Mouse (Mus musculus) C2C12 (cell line): ENCODE results near the gene C2cd6. TPM values are rescaled to one million over a fixed set of nuclear protein-coding genes. Genes with fewer than 3 reads are reported as not detected.

Experiments
- H3K27me3 ChIP-seq: one replicate; pipeline ENCODE4 v1.6.1; 2011; ENCODE audit not compliant: control insufficient read depth, insufficient read depth, insufficient read length
- H3K36me3 ChIP-seq: one replicate; pipeline ENCODE4 v1.6.1; 2011; ENCODE audit not compliant: control insufficient read depth, insufficient read depth
- H3K4me3 ChIP-seq: one replicate; pipeline ENCODE4 v1.5.1; 2011; ENCODE audit warnings: mild to moderate bottlenecking, control low read depth; ENCODE audit not compliant: poor library complexity, insufficient read depth, severe bottlenecking
- H3K79me2 ChIP-seq: one replicate; pipeline ENCODE4 v1.6.1; 2011; ENCODE audit not compliant: control insufficient read depth, insufficient read depth
- H3K79me3 ChIP-seq: one replicate; pipeline ENCODE4 v1.6.1; 2011; ENCODE audit warnings: low read depth, control low read depth
- H3ac ChIP-seq: one replicate; pipeline ENCODE3; 2011; ENCODE audit warnings: low read depth; ENCODE audit not compliant: control insufficient read depth, insufficient read length
- CEBPB ChIP-seq: IDR thresholded peaks from one replicate; pipeline ENCODE4 v1.6.1; 2011; ENCODE audit warnings: low read depth, mild to moderate bottlenecking, control low read depth, moderate library complexity
- CTCF ChIP-seq: IDR thresholded peaks from one replicate; pipeline ENCODE4 v1.5.1; 2011; ENCODE audit not compliant: control insufficient read depth, insufficient read depth, insufficient read length
- FOSL1 ChIP-seq: IDR thresholded peaks from one replicate; pipeline ENCODE4 v1.8.0; 2011; ENCODE audit warnings: mild to moderate bottlenecking, low read length; ENCODE audit not compliant: poor library complexity, insufficient read depth, severe bottlenecking
- MAX ChIP-seq: IDR thresholded peaks from one replicate; pipeline ENCODE4 v1.6.1; 2011; ENCODE audit warnings: mild to moderate bottlenecking, control low read depth
- MYOD1 ChIP-seq: IDR thresholded peaks from one replicate; pipeline ENCODE4 v1.6.1; 2011; ENCODE audit warnings: low read depth; ENCODE audit not compliant: control insufficient read depth, insufficient read length
- MYOG ChIP-seq: IDR thresholded peaks from one replicate; pipeline ENCODE4 v1.6.1; 2011; ENCODE audit not compliant: control insufficient read depth, insufficient read length; ENCODE audit errors: extremely low read depth
- USF1 ChIP-seq: IDR thresholded peaks from one replicate; pipeline ENCODE4 v1.6.1; 2011; ENCODE audit warnings: low read depth, mild to moderate bottlenecking, control low read depth, moderate library complexity
- polyA plus RNA-seq: library from polyadenylated mRNA; unstranded; fragments of >200 nt; fragmentation: generic; extraction: Trizol; gene quantifications from one replicate; pipeline ENCODE4 v1.2.1, GENCODE M21; 2012; ENCODE audit warnings: missing spikeins

C2cd6 gene
- polyA plus RNA-seq, 1 experiment = not detected

GRCm38 (mm10) chr1:59119720-59120457 is 25.2 kb upstream of the C2cd6 start, which contains the start of gene Tmem237:
TSS of gene Tmem237 (minus strand) at chr1:59120408.
- Histone ChIP-seq H3K4me3 (peak within 1 kb of the TSS; percentile 45), H3K79me3 (no peaks in the 10 kb centered on the region), H3K36me3 (peaks cover 18% of the 10 kb centered on the region), H3K79me2 (no peaks in the 10 kb centered on the region), H3K27me3 (no peaks in the 10 kb centered on the region), H3ac (peak within 1 kb of the TSS; percentile 93)
- TF ChIP-seq MAX (peak; percentile 38), CEBPB (no peak)

DNA sequence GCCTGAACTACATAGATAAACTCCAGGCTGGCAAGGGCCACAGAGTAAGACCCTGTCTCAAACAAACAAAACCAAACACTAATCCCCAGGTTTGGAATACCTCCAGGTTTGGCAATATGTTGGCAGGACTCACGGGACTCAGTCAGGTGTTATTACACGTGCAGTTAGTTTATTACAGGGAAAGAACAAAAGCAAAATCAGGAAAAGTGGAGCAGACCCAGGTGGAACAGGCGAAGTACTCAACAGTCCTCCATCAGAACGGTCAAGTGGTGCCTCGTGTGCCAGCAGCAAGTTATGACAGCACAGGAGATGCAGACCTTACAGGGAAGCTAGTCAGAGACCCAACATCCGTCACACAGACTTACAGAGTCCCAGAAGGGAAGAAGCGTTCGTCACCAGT is 15.8 kb upstream of the C2cd6 start:
- H3K27me3 ChIP-seq = no peaks in the 10 kb centered on the region
- no peaks in the 10 kb centered on the region for H3K79me2 ChIP-seq
- H3K79me3 ChIP-seq = no peaks in the 10 kb centered on the region
- TF ChIP-seq USF1 (no peak), MYOG (no peak), CEBPB (no peak), FOSL1 (no peak), MAX (no peak), MYOD1 (no peak), CTCF (no peak)
- peaks cover 36% of the 10 kb centered on the region for H3K36me3 ChIP-seq
- H3K4me3 ChIP-seq = no peak overlapping the region
- no peak overlapping the region for H3ac ChIP-seq

DNA sequence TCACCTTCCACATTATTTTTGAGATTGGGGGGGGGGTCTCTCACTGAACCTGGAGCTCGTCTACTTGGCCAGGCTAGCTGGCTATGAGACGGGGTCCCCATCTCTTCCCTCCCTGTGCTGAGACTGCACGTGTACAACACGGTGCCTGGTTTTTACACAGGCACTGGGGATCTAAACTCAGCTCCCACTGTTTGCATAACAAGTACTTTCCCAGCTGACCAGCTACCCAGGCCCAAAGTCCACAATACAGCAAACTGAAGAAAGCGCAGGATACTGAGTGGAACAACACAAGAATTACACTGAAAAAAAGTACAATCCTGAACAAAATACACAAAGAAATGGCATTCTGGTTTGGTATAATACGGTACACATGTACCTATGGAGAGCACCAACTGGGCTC is 7.4 kb upstream of the C2cd6 start:
- no peaks in the 10 kb centered on the region for H3K79me3 ChIP-seq
- H3K36me3 ChIP-seq = peaks cover 27% of the 10 kb centered on the region
- H3K4me3 ChIP-seq = no peak overlapping the region
- no peaks in the 10 kb centered on the region for H3K79me2 ChIP-seq
- H3ac ChIP-seq = no peak overlapping the region
- no peaks in the 10 kb centered on the region for H3K27me3 ChIP-seq
- no peak for TF ChIP-seq CEBPB
- TF ChIP-seq USF1 = no peak
- TF ChIP-seq CTCF = no peak
- TF ChIP-seq MAX = no peak
- TF ChIP-seq FOSL1 = no peak
- TF ChIP-seq MYOD1 = no peak
- no peak for TF ChIP-seq MYOG

GRCm38 (mm10) chr1:59101020-59101419 is 6.3 kb upstream of the C2cd6 start:
- Histone ChIP-seq H3K79me3 (no peaks in the 10 kb centered on the region), H3K27me3 (no peaks in the 10 kb centered on the region), H3K79me2 (no peaks in the 10 kb centered on the region), H3ac (no peak overlapping the region), H3K36me3 (peaks cover 20% of the 10 kb centered on the region), H3K4me3 (no peak overlapping the region)
- no peak for TF ChIP-seq FOSL1
- TF ChIP-seq MYOG = no peak
- no peak for TF ChIP-seq MAX
- TF ChIP-seq USF1 = no peak

DNA sequence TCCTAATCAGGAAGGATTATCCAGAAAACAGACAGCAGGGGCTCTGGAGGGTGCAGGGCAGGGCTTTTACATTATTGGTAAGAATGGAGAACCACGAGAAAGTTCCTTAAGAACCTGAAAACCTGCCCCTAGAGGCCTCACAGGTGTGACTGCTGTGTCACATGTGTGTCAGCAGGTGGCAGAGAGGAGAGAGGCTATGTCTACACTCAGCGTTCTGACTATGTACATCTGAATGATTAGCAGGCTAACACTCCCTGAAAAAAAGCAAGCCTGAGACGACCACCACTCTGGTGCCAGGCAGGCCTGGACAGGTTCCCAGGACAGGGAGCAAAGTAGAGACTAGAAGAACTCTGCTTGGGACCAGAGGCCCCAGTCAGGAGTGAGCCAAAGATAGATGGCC is 23.8 kb downstream of the C2cd6 start:
- peaks cover 10% of the 10 kb centered on the region for H3K27me3 ChIP-seq
- H3K79me2 ChIP-seq = no peaks in the 10 kb centered on the region
- H3K79me3 ChIP-seq = no peaks in the 10 kb centered on the region
- no peak overlapping the region for H3K4me3 ChIP-seq
- no peak overlapping the region for H3ac ChIP-seq
- TF ChIP-seq MYOG = no peak
- TF ChIP-seq MAX = no peak
- no peak for TF ChIP-seq MYOD1
- TF ChIP-seq USF1 = no peak
- no peak for TF ChIP-seq FOSL1
- no peaks in the 10 kb centered on the region for H3K36me3 ChIP-seq

GRCm38 (mm10) chr1:59067976-59068375 is 26.7 kb downstream of the C2cd6 start:
- no peaks in the 10 kb centered on the region for H3K79me2 ChIP-seq
- H3K79me3 ChIP-seq = no peaks in the 10 kb centered on the region
- TF ChIP-seq MAX (no peak), CTCF (peak; percentile 50)
- H3K4me3 ChIP-seq = no peak overlapping the region
- no peak overlapping the region for H3ac ChIP-seq
- peaks cover 18% of the 10 kb centered on the region for H3K27me3 ChIP-seq
- no peaks in the 10 kb centered on the region for H3K36me3 ChIP-seq
